Mouse (Mus musculus) heart, postnatal 0 days (tissue): ENCODE results near the gene Ubr2. TPM values are rescaled to one million over a fixed set of nuclear protein-coding genes. Genes with fewer than 3 reads are reported as not detected.

ENCODE experiments used
- ATAC-seq: fragments of 200-750 bp; cut with Nextera tagmentation; 2 replicates; pipeline ENCODE4 v1.8.0; 2017; ENCODE audit warnings: low read depth, moderate number of reproducible peaks, moderate library complexity; ENCODE audit not compliant: insufficient read depth
- DNase-seq: peaks from one replicate; pipeline ENCODE4 v3.0.0-alpha.2; 2016; ENCODE audit warnings: low spot score
- H3K27ac ChIP-seq: fragments of 300-500 bp; sonication (generic); 2 replicates; pipeline ENCODE4 v1.5.1; 2014; ENCODE audit warnings: low read depth, mild to moderate bottlenecking
- H3K27me3 ChIP-seq: fragments of 300-500 bp; sonication (generic); 2 replicates; pipeline ENCODE4 v1.6.1; 2014; ENCODE audit warnings: low read length, mixed read lengths; ENCODE audit not compliant: control insufficient read depth, insufficient read depth
- H3K36me3 ChIP-seq: fragments of 300-500 bp; sonication (generic); replicated peaks from 2 replicates; pipeline ENCODE4 v1.6.1; 2014; ENCODE audit warnings: low read length, mixed read lengths; ENCODE audit not compliant: control insufficient read depth, insufficient read depth
- H3K4me1 ChIP-seq: fragments of 300-500 bp; sonication (generic); 2 replicates; pipeline ENCODE4 v1.6.1; 2014; ENCODE audit warnings: antibody characterized with exemption; ENCODE audit not compliant: control insufficient read depth, insufficient read depth
- H3K4me2 ChIP-seq: fragments of 300-500 bp; sonication (generic); 2 replicates; pipeline ENCODE4 v1.6.1; 2014; ENCODE audit warnings: low read depth, mild to moderate bottlenecking, low read length, moderate library complexity
- H3K4me3 ChIP-seq: fragments of 300-500 bp; sonication (generic); 2 replicates; pipeline ENCODE4 v1.5.1; 2014; ENCODE audit warnings: low read depth, low read length
- H3K9ac ChIP-seq: fragments of 300-500 bp; sonication (generic); replicated peaks from 2 replicates; pipeline ENCODE4 v1.6.1; 2014; ENCODE audit warnings: low read depth, low read length, mixed read lengths
- H3K9me3 ChIP-seq: fragments of 300-500 bp; sonication (generic); replicated peaks from 2 replicates; pipeline ENCODE4 v1.6.1; 2016; ENCODE audit warnings: low read length; ENCODE audit not compliant: control insufficient read depth
- CTCF ChIP-seq: IDR thresholded peaks from 2 replicates; pipeline ENCODE4 v1.5.1; 2016; ENCODE audit warnings: antibody characterized with exemption, control low read depth, low read depth
- EP300 ChIP-seq: IDR thresholded peaks from 2 replicates; pipeline ENCODE4 v1.6.1; 2016; ENCODE audit warnings: antibody characterized with exemption, low read depth
- WGBS: fragments of 180-500 bp; shearing (Covaris S2); extraction: QIAGEN DNeasy Blood & Tissue Kit; methylation state at CpG from one replicate; pipeline ENCODE4 v1.1.7; 2014; 5-methylcytosine and 5-hydroxymethylcytosine counted together
- polyA plus RNA-seq: library from polyadenylated mRNA; unstranded; fragments of >200 nt; fragmentation: Nextera tagmentation; extraction: Ambion mirVana; gene quantifications from 2 replicates; pipeline ENCODE4 v1.2.1, GENCODE M21; 2015
- total RNA-seq: library from RNA; depleted of rRNA; stranded (reverse); fragments of >200 nt; gene quantifications from 2 replicates; pipeline ENCODE4 v1.2.3, GENCODE M21; 2014; ENCODE audit warnings: low replicate concordance

Gene Ubr2
- total and polyA plus RNA-seq, 2 experiments from 2014 or later: 10.8 to 37.4 TPM

DNA sequence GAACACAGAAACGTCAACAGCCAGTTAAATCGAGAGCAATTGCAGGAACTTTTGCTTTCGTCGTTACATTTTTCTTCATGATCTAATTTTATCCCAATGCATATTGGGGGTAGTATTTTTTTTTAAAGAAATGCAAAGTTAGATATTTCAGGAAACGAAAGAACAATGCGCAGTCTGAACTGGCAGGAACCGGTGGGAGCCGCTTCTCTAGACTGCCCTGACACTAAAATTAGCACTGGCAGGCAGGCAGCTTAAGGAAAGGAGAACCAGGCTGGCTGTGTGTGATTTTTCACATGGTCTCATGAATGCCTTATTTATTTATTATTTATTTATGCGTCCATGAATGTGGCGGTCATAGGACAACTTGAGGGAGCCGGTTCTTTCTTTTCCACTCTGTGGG is 44.3 kb upstream of the Ubr2 start:
- DNase-seq (peak; percentile 72), ATAC-seq (peak; percentile 84)
- Histone ChIP-seq H3K9me3 (peaks cover 4% of the 10 kb centered on the region; the same call in 1 of the 2 replicates), H3K36me3 (no peaks in the 10 kb centered on the region), H3K4me1 (peaks cover 6% of the 10 kb centered on the region; the same call in 1 of the 2 replicates), H3K9ac (no peak overlapping the region), H3K4me3 (no peak overlapping the region), H3K4me2 (peak overlapping the region; percentile 27), H3K27me3 (no peaks in the 10 kb centered on the region), H3K27ac (peak overlapping the region; percentile 76)
- 30% methylated on average over 11 of the region's 11 CpGs for WGBS
- TF ChIP-seq CTCF (no peak), EP300 (peak; percentile 38; the same call in 1 of the 2 replicates)

DNA sequence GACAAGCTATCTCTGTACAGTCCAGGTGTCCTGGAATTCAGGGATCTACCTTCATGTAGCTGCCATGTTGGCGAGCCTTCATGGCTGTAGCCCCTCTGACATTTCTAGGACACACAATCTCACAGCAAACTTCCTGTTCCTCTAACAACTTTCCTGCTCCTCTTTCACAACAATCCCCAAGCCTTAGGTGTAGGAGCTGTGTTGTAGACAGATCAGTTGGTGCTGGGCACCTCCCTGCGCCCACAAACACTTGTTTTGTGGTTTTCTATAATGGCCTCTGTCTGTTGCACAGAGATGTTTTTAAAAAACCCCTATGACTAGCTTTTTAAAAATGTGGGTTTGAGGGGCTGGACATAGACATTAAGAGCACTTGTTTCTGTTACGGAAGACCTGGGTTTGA is 40.3 kb upstream of the Ubr2 start:
- TF ChIP-seq CTCF (no peak), EP300 (no peak)
- no peak overlapping the region for H3K4me2 ChIP-seq
- WGBS: 87% methylated on average over 3 of the region's 3 CpGs

DNA sequence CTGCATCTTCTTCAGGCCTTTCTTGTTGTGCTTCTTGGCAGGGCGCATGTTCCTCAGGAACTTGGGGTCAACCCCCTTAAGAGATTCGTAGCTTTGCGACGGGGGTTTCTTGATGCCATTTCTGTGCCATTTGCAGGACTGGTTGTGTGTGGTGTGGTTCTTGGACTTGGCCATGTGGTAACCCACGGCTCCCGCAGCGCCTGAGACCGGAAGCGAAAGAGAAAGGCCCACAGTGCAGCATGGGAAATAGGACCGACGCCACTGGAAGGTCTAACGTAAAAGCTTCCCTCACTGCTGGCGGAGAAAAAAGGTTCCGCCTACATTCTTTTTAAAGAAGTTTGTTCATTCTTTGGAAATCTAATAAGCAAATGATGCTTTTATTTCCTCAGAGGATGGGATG is 32.5 kb upstream of the Ubr2 start:
- Histone ChIP-seq H3K9ac (no peak overlapping the region), H3K9me3 (no peaks in the 10 kb centered on the region), H3K36me3 (no peaks in the 10 kb centered on the region), H3K4me1 (no peaks in the 10 kb centered on the region), H3K4me2 (no peak overlapping the region), H3K27me3 (no peaks in the 10 kb centered on the region), H3K27ac (no peak overlapping the region), H3K4me3 (no peak overlapping the region)
- WGBS: 96% methylated on average over 14 of the region's 14 CpGs
- DNase-seq (no peak), ATAC-seq (no peak)
- no peak for TF ChIP-seq CTCF
- no peak for TF ChIP-seq EP300

More for the DNA sequence above, 40.3 kb upstream of the Ubr2 start:
- Histone ChIP-seq H3K9ac (no peak overlapping the region), H3K27ac (no peak overlapping the region), H3K9me3 (no peaks in the 10 kb centered on the region), H3K36me3 (no peaks in the 10 kb centered on the region), H3K27me3 (no peaks in the 10 kb centered on the region), H3K4me3 (no peak overlapping the region), H3K4me1 (peaks cover 6% of the 10 kb centered on the region; the same call in 1 of the 2 replicates)
- no peak for DNase-seq
- no peak for ATAC-seq

DNA sequence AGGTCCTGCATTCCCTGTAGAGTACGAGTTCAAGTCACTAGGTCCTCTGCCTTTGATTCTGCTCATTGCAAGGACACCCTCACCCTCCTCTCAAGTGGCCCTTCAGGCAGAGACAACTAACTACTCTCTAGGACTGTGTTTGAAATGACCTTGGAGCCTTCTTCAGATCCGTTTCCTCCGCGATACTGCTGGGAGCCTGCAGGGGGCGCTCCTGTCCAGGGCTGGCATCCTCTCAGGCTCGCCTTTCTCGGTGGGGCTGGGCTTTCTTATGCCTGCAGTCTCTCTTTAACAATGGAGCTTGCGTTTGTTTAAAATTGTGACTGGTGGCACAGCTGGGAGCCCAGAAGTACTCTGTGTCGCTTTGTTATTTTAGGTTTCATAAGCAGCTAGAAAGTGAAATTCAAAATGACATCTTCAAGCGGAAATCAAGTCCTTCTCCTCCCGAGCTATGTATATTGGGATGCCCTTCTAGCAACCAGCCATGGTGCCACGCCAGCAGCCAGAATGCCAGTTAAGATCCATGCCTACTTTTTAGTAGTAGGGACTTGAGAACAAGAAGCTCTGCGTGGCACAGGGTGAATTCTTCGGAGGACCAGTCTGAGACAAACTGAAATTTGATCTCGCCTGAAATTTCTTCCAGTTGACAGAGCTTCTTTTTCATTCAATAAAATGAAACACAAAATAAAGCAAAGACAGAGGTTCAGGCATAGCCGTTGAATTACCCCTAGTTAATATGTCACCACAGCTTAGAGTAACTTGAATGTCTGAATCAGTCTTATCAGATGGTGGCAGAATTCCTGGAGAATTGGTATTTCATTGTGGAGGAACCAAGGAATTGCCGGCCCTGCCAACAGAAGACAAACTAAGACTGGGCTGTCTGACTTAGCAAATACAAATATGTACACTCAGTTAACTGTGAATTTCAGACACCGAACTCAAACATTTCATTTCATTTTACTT is 28.8 kb upstream of the Ubr2 start:
- Histone ChIP-seq H3K27me3 (no peaks in the 10 kb centered on the region), H3K4me1 (no peaks in the 10 kb centered on the region), H3K4me2 (peak overlapping the region; percentile 48), H3K4me3 (peak overlapping the region; percentile 29), H3K9me3 (no peaks in the 10 kb centered on the region), H3K9ac (no peak overlapping the region), H3K36me3 (no peaks in the 10 kb centered on the region), H3K27ac (no peak overlapping the region)
- 29% methylated on average over 18 of the region's 18 CpGs for WGBS
- DNase-seq (peak; percentile 69), ATAC-seq (peak; percentile 88)
- TF ChIP-seq EP300: no peak
- TF ChIP-seq CTCF: peak; percentile 98

DNA sequence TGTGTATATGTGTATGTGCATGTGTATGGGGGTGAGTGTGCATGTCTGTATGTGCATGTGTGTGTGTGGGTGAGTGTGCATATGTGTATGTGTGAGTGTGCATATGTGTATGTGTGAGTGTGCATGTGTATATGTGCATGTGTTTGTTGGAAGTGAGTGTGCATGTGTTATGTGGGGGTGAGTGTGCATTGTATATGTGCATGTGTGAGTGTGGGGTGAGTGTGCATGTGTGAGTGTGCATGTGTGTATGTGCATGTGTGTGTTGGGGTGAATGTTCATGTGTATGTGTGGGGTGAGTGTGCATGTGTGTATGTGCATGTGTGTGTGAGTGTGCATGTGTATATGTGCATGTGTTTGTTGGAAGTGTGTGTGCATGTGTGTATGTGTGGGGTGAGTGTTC is 24.2 kb upstream of the Ubr2 start:
- DNase-seq (no peak), ATAC-seq (no peak)
- Histone ChIP-seq H3K9me3 (no peaks in the 10 kb centered on the region), H3K9ac (no peak overlapping the region), H3K27ac (no peak overlapping the region), H3K4me3 (no peak overlapping the region), H3K36me3 (no peaks in the 10 kb centered on the region), H3K4me1 (no peaks in the 10 kb centered on the region), H3K4me2 (no peak overlapping the region), H3K27me3 (no peaks in the 10 kb centered on the region)
- TF ChIP-seq CTCF (no peak), EP300 (no peak)
